Mouse (Mus musculus): Measurements from ENCODE around the gene Nkx2-1.

The Nkx2-1 gene

DNA sequence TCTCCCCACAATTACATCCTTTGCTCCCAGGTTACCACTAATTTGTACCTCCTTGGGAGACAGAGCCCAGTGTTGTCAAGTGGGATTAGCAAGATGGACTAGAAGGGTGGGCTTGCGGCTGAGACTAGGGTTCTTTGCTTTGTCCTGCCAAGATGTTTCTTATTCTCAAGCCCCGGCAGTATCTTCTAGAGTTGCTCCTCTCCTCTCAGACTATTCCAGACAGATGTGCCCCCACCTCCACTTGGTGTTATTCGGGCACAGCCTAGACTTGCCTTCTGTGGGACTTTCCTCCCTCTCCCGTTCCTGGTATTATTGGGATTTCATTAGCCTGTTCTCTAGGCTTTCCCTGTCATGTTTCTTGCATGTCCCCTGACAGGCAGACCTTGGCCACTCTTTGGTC is 14.5 kb downstream of the Nkx2-1 start:
- DNase-seq (ENCODE audit: low spot score in 2 of 2): no peak

DNA sequence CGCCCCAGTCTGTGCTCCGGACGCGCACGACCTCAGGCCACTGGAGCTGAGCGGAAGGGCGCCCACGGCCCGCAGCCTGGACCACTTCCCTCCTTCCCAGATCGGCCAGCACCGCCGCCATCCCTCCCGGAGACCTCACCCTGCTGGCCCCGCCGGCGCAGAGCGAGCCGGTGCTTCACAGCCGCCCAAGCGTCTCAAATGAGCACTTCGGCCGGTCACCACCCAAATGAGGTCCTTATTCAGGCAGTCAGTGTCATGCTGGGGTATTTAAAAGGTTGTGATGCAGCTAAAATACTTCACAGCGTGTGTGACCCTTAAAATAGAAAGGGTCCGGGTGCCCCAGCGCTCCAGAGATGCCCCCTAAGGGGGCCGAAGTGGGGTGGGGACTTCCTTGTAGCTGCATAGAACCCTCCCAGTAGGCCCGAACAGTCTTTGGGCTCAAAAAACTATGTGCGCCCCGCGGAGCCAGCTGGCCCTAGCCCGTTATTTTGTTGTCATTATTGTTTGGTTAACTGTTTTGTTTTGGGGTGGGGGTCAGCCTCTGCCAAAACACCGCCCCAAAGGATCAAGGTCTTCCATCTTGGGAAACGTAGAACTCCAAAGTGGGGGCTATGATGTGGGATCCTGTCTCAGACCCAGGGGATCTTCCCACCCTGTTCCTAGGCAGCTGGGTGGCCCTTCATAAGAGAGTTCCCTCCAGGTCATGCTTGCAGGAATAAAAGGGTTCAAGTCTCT is 15.4 kb downstream of the Nkx2-1 start:
- DNase-seq (ENCODE audit: low spot score in 2 of 2): no peak

DNA sequence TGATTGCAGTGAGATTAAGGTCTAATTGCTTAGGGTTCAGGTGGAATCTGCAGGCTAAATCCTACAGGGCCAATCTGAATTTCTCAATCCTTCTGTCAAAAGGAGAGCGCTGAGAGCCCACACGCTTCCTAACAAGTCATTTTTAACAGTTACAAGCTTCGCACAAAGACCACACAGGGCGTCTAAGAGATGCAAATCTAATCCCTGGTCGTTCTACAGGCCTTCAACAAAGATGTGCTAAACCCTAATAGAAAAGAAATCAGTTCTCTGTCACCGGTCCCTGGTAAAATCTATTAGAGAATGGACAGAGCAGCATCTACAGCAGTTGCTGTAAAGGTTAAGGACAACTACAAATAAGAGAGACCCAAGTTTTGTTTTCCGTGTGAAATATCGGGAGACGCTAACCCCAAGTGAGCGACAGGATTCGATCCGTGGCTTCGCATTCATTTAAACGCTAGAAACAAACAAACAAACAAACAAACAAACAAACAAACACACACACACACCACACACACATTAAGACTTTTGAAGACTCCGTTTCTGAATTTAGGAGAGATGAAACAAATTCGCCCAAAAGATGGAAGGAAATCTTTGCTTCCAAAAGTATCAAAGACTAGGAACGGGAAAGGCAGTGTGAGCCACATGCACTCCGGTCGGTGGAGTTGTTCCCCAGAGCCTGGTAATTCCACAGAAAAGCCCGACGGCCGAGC is 16.2 kb downstream of the Nkx2-1 start:
- no peak for DNase-seq (ENCODE audit: low spot score in 2 of 2)

DNA sequence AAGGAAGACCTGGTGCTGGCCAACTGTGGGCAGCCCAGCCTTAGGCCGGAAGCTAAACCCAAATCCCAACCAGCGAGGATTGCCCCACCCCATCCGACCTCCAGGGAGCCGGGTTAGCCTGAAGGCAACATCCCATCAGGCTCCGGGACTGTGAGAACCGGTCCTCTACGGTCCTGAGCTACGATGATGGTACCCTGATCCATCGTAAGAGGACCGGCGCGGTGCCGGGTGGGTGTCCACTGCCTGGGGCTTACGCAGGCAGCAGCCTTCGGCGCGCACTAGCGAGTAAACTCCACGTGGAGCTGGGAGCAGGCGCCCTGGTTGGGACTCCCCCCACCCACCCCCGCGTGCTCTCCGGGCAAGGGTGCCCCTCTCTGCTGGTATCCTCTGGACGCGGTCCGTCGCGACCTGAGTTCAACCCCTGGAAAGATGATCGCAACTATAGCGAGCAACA is 16.9 kb downstream of the Nkx2-1 start:
- DNase-seq (ENCODE audit: low spot score in 2 of 2): no peak

DNA sequence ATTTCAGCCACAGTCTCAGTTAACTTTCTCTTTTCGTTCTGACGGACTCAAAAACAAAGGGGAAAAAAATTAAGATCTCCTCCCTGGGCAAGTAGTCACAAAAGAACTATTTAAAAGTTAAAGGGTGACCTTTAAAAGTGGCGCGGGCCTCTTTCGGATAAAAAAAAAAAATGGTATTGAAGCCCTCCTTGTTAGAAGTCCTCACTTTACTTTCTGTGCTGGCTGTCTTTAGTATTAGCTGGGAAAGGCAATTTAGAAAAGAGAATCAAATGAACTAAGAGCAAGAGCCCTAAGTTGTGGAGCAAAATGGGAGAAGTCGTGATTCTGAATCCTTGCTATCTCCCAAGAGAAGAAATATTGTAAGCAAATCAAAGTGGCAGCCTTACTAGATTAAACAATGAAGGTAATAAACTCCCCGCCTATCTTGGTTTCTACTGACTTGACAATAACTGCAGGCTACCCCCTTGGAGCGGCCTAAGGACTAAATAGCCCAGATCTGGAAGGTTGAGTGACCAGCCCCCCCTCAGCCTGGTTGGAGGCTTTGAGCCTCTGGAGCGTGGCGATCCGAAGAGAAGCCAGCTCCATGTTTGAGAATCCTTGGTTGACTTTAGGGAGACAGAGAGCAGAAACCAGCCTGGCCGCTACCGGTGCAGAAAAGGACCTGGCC is 17.5 kb downstream of the Nkx2-1 start:
- no peak for DNase-seq (ENCODE audit: low spot score in 2 of 2)

DNA sequence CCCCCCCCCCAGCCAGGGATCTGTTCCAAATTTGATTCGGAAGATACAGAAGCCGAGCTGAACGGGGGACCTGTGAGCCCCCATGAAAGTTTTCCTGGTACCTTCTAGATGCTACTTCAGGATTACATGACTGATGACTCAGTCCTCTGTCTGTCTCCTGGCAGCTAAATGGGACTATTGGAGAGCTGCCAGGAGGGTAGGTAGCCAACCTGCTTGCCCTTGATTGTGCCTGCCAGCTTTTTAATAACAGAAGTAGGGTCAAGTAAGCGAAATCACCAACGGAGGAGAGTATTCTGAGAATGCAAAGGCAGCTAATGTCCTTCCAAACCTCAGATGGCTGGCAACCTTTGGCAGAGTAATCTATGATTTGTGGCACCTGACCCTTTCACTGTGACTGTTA is 18.5 kb downstream of the Nkx2-1 start:
- DNase-seq (ENCODE audit: low spot score in 2 of 2): no peak

DNA sequence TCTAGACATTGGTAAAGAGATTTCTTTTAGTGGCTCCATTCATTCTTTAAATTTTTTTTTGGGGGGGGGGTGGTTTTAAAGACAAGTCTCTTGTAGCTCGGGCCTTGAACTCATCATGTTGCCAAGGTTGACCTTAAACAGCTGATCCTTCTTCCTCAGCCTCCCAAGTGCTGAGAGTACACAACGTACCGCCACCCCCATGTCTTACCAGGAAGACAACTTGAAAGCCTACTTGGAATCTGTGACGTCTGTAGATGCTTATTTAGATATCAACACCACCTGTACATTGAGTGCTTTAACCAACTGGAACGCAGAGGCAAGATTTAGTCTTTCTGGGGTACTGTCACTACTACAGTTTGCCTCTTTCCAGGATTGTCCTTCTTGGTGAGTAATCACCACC is 21.9 kb downstream of the Nkx2-1 start:
- no peak for DNase-seq (ENCODE audit: low spot score in 2 of 2)

DNA sequence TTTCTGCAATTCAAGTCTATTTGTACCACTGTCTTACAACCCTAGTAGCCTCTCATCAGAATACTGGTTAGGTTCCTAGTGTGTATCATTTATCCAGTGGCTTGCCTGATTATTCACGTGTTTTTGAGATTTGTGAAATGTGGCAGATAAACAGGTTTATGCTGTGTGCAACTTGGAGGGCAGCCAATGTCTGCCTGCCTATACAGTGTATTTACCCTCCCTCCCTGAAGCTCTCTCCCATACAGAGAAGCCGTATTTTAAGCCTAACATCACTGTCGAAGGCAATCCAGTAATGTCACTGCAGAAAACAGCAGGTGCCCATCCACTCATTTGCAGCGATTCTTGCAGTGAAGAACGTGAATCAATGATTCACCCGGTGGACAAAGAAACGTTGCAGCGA is 28.3 kb downstream of the Nkx2-1 start:
- no peak for DNase-seq (ENCODE audit: low spot score in 2 of 2)

DNA sequence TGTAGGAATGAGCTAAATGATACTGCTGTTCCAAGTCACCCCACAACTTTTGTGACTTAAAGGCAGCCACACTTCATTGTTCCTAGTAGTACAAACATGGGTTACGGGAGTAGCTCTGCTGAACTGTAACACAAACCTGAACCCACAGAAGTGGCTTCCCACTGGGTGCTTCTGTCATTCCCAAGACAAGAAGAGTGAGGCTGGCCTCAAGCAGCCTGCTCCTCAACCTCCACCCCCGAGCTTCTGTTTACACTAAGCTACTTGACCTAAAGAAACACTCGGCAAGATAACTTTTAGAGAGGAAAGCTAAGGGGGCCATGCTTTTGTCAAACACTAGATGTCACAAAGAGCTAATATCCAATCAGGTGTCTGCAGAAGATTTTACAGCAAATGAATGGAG is 49.7 kb downstream of the Nkx2-1 start:
- no peak for DNase-seq (ENCODE audit: low spot score in 2 of 2)

DNA sequence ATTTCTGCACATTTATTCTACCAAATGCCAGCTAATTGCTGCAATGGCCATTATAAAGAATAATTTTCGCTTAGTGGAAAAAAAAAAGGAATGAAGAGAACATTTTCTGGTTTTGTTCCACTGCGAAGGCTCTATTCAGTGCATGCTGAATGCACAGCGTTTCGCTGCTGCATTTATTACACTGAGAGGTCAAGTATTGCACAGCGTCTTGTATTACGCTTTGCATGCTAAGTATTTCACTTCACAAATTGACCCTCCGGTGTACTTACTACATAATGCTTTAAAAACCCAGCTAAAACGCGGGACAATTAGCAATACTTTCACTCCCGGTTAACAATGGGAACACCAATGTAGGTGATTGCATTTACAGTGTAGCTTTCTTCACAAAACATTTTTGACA is 54.1 kb downstream of the Nkx2-1 start:
- DNase-seq (ENCODE audit: low spot score in 2 of 2): no peak

Data from frontal cortex, postnatal 14 days (tissue).